Mouse (Mus musculus): ENCODE results near the gene Bpnt1.

- TF ChIP-seq CTCF (IDR thresholded peaks at IDR 0.05; ENCODE audit: low read depth) (no peak), EP300 (IDR thresholded peaks at IDR 0.05; ENCODE audit: low read depth) (no peak)
These were observed 48.7 kb upstream of the Bpnt1 start for GRCm38 (mm10) chr1:185283247-185283646.

Data from heart, postnatal 0 days (tissue).